Mouse (Mus musculus) kidney, postnatal 10 days (tissue): ENCODE measurements around the gene Klhl32.

Experiments used
- DNase-seq: peaks from one replicate; pipeline ENCODE4 v3.0.0; 2021; ENCODE audit warnings: mixed read lengths

The Klhl32 gene

DNA sequence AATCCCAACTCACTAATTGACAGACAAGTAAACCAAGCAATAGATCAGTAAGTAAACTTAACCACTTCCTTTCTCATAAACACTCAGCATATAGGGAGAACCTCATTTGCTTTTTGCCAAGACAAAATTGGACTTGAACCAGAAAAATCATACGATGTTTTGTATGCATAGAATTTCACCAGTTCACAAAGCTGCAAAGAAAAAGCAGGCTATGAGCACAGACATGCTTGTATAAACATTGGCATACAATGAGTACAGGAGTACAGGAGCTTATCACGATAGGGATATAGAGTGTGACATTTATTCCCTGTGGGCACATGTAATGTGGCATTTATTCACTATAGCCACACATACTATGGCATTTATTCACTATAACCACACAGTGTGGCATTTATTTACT, 220.5 kb downstream of the Klhl32 start:
- no peak for DNase-seq

DNA sequence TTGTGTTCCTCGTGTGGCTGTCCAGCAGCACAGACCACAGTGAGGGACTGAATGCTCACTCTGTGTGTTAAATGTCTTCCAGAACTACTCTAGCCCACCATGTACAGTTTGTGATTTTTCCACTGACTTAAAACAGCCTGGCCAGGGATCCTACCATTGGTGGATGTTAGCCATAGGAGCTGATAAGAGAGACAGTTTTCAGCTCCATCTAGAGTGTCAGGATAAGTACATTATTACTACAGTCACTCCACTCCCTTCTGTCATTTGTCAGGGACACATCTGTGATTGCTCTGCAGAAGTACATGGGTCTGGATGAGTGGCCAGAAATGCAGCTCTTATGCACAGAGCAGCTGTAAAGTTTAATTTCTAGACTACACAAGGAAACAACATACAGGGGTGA, 223.1 kb downstream of the Klhl32 start:
- DNase-seq: no peak

DNA sequence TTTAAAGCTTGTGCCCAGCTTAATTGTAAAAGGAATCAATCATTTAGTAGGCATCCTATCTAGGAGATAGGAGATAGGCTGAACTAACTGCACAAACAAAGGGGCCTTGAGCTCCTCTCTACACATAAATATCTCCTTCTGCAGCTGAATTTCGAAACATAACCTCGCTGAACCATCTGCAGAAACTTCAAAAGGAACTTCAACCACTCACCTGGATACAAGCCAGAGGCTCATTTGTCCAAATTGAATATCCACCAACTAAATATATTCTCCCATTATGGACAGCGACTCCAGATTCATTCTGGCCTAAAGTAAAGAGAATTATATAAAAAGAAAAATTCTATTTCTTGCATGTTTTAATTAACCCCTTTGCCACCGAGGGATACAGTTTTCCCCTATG, 224.2 kb downstream of the Klhl32 start:
- no peak for DNase-seq

DNA sequence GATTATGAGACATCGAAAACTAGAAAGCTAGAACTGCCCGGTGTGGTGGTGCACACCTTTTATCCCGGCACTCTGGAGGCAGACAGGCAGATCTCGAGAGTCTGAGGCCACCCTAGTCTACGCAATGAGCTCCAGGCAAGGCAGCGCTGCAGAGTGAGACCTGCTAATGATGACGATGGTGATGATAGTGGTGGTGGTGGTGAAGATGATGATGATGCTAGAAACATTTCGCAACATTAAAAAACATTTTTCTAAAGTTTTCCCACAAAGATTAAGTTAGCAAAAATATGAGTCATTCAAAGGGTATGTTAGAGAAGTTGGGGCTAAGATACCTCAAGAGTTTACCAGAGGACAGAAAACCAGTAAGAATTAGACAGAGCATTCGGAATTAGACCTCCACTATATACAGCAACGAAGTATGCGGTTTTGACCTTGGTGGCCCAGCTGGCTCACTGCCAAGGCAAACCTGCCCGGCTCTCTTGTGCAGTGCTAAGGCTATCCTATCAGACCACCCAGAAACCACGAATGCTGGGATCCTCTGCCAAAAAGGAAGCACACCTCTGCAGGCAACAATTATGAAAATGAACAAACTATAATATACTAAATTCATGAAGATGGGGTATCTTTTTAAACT, 224.9 kb downstream of the Klhl32 start:
- DNase-seq: peak; percentile 15

DNA sequence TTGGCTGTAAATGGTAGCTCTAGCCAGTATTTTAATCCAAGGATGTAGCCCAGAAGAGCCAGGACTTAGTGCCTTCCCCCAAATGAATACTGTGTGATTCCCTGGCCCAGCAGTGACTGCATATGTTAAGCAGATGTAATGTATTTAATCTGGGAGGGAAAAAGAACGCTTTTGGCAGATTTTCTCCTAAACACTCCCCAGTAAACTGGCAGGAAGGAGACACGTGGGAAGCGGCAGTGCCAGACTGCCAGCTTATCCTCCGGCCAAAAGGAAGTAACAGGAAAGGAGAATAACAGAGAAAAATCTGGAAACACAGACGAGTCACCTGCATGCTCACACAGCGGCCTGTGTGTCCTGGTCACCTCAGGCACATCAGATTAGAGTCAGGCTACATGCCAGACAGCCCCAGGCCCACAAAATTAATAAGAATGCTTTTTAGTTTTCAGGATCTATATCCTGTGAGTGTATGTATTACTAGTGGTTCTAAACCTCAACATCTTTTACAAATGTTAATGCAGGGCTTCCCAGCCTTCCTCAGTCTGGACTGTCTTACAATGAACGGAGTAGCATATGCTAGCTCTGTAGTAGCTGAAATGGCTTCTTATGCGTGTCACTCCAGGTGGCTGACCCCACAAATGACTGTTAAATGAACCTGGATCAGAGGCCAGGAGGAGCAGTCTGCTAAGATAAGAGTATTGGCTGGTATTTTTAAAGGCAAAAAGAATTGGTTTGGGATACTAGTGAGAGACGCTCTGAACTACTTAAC, 229.3 kb downstream of the Klhl32 start:
- no peak for DNase-seq

DNA sequence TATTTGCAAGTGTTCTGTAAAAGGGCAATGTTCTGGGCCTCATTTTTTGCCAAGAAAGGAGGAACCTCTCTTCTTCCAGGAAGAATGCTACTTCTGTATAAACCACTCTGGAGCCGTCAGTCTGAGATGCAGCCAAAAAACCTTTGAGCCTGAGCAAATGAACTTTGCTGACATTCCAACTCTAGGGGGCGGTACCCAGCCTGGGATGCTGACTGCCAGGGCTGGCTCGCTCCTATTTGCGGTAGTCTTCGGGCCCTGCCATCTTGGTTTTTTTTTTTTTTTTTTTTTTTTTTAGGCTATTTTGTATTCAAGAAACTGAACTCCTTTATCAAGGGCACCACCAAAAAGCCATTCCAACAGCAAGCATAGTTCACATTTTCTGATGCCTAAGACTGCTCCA, 230.5 kb downstream of the Klhl32 start:
- no peak for DNase-seq

DNA sequence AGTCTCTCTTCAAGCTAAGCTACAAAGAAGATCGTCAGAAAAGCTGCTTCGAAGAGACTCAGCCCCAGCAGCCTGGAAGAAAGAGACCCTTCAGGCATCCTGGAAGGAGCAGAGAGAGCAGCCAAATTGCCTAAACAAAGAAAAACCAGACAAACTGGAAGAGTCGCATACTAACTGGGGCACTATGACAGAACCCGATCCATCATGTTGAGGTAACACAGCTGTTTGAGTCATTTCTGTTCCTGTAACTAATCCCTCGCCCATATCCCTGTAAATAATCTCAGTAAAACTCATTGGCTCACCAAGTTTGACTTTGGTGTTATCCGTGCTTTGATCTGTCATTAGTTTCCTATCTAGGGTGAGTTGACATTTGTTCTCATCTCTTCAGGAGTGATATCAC, 230.9 kb downstream of the Klhl32 start:
- DNase-seq: no peak

DNA sequence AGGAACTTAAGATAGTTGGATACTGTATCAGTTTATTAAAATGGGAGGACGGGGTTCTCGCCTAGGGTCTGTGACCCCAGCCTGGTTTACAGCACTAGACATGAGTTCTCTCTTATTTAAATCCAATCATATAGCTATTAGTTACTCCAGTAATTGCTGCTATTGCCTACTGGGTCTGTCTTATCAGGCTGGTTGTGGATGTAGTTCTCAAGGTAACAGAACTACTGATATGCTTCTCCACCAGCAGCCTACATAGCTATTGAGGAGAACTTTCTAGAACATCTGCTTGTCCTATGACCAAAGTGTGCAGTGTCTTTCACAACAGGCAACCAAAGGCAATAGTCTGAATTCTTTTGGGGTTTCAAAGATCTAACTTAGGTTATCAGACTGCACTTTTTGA, 241.4 kb downstream of the Klhl32 start:
- DNase-seq: no peak

DNA sequence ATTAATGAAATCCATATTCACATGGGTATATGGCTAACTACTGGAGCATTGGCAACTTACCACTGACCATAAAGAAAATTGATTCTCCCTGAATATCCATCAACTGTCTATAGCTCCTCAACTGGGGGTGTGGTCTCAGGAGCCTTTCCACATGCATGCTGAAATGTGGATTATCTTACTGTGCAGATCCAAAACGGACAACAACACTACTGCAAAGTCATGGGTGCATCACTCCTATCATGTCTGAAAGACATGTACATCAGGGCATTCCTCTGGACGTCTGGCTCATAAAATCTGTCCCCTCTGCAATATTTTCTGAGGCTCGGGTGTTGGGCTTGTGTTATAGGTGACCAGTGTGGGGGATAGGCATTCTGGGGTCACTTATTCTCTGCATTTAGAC, 241.8 kb downstream of the Klhl32 start:
- no peak for DNase-seq

DNA sequence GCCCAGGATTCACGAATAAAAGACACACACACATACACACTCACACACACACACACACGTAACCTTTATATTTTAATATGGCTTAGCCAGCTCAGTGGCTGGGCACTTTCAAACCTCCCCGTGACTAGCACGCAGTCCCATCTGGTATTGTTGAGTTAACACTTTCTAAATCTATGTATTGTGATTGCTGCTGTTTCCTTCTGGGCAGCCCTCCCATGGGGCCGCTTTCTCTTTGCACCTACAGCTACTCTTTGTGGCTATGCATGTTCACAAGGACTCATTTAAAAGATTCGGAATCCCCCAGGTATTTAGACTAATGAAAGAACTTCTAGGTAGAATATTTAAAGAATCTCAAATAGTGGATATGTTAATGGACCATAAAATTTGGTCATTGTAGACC, 249.2 kb downstream of the Klhl32 start:
- no peak for DNase-seq

DNA sequence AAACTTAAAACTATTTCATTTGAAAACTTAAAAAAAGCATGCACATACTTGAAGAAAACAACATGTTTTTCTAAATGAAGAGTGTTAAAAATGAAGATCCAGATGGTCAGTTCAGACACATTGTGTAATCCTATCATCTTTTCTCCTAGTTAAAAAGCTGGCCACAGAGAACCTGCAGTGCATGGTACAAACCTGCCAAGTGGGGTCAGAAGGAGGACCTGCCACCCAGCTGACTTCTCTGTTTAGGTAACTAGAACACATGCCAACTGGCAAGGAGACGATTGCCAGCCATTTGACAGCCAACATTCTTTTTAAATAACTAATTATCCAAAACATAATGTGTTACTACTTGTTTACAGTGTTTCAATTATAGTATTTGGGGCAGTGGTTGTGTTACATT, 252.3 kb downstream of the Klhl32 start:
- no peak for DNase-seq

DNA sequence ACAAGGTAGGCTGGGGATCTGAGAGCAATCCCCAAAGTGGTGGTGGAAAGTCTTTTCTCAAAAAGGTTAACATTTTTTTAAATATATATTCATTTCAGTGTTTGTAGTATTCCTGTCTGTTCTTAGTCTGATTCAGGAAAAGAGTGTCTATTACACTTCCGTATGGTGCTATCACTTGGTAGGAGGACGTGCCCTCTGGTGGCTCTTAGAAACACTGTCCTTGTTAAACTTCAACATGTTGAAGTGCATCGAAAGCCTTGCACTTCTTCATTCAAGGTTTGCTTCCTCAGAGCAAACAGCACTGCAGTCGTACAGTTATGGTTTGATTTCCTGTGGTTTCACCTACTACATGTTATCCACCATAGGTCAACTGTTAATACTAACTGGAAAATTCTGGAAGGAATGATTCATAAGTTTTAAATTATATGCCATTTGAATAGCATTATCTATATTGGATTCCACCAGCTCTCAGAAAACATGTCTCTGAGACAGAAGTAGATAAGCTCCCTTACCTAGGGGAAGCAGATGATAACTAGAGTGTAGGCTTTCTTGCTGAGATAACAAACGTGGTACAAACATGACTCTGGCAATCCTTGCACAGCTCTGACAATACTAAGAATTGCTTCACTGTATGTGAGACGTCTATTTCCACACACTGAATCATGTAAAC, 253.8 kb downstream of the Klhl32 start:
- no peak for DNase-seq

DNA sequence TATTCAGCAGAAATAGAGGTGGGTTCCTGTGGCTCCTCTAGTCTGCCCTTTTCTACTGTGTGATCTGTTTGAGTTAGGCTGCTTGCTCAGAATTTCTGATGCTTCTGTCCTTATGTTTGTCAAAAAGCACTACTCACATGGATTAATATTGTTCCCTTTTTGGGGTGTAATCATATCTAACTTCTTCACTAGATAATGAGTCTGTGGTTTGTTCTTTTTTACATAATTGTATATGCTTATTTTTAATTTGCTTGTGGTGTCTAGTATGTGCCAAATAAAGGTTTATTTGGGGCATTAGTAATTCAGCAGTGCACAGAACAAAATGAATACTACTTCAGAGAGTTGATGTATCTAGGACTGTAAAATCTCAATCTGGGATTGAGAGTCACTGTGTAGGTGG, 256.1 kb downstream of the Klhl32 start:
- no peak for DNase-seq

DNA sequence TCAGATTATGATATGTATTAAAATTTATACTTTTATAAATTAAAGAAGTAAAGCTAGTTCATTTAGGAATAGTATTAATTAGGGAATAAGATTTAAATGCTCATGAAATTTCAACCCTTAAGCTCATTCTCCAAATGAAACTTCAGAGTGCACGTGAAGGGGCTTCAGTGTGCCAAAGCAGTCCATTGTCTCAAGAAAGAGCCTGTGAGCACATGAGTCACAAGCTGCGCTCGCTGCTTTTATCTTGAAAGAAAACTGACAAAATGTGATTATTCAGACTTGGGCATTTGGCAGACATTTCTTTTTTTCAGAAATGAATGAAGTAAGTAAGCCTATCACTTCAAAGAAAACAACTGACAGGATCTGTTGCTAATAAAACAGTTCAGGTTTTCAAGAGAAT, 266.9 kb downstream of the Klhl32 start:
- DNase-seq: no peak

DNA sequence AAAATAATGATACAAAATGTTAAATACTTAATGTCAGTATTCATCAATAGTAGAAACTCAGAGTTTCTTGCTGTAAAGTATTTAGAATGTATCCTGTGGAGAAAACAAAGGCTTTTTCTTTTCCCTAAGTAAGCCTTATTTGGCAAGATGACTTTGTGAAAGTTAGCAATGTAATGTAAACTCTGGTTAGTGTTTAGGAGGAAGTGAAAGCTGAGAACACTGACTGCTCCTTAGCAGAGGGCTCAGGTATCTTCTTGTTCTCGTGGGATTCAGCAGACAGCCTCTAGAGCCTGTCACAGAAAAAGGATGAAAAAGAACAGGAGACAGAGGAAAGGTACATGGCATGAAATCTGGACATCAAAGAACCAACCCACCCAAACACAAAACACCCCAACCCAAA, 268.6 kb downstream of the Klhl32 start:
- no peak for DNase-seq

DNA sequence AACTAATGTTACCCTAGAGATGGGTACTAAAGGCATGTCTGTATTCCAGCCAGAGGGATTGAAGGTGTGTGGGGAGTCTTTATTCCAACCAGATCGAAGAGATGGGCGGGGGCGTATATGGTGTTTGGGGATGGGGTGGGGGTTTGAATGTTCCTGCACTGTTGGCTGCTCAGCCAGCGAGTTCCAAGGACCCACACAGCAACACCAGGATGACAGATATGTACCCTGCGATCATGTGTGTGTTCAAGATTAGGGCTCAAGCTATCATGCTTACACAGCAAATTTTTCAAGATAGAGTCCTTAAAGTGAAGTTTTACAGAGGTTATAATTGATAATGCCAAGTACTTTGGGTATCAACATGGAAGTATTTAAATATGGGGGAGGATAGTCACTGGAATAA, 273.3 kb downstream of the Klhl32 start:
- no peak for DNase-seq

DNA sequence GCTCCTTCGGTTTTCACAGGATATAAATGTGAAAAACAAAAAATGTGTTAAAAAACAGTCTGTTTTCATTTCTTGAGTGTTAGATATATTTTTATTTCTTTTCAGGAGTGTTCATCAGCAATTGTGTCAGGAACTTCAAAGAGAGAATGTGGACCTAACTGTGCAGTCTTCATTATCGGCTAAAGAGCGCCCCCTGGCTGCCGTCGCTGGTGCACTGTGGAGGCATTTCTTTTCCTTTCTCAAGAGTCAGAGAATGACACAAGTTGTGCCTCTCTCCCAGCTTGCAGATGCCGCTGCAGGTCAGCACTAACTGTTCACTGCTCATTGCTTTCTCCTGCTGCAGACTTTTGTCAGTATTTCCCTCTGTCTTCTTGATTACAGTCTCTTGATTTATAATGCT, 276.6 kb downstream of the Klhl32 start:
- DNase-seq: peak; percentile 87

DNA sequence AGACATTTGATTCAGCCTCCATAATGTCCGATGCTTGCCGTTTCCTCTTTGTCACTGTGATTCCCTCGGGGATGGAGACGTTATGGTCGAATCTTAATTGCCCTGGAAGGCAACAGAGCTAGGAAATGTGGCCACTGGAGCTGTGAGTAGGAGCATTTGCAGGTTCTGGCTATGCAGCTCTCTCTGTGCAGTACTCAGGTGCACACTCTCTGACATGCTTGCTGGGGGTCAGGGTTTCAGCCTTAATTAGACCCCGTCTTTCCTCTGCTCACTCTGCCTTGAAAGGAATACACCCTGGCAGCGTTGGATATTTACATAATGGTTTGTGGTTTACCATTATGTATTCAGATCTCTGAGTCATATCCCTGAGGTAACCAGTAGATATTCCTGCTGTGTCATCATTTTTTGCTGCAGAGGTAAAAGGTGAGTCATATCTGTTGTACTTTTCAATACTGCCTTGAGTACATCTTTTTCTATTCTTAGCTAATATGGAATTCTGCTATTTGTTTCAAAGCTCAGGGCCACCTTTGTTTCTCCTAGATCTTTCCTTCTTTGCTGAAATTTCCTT, 281.9 kb downstream of the Klhl32 start:
- no peak for DNase-seq

DNA sequence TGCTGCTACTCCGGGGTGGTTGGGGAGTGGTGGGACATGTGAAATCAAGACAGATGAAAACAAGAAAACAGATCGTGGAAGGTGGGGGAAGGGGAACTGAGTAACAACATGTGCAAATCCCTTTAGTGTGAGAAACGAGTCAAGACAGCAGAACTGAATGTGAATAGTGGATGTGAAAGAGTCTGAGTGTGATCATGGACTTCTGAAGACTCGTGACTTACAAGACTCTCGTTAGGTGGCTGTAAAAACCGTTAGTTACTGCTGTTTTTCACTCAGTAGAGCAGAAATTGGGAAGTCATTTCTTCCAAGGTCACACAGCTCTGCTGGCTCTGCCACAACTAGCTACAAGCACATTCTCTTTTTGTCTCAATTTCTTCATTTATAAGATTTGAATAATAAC, 282.9 kb downstream of the Klhl32 start:
- DNase-seq: no peak
